Mouse (Mus musculus): ENCODE results near the gene D330045A20Rik. TPM values are rescaled to one million over a fixed set of nuclear protein-coding genes. Genes with fewer than 3 reads are reported as not detected.
"Not testable (repeated sequence)": the region's sequence is repeated elsewhere in the genome, so short reads cannot be mapped to it uniquely, and the experiment has no call there.

The D330045A20Rik gene
- total RNA-seq (2015; ENCODE audit: low replicate concordance) (0.72 TPM in 1 of 2 replicates, not detected in the other), total RNA-seq (2017; ENCODE audit: low replicate concordance) (0.68 and 1.4 TPM in 2 replicates)

DNA sequence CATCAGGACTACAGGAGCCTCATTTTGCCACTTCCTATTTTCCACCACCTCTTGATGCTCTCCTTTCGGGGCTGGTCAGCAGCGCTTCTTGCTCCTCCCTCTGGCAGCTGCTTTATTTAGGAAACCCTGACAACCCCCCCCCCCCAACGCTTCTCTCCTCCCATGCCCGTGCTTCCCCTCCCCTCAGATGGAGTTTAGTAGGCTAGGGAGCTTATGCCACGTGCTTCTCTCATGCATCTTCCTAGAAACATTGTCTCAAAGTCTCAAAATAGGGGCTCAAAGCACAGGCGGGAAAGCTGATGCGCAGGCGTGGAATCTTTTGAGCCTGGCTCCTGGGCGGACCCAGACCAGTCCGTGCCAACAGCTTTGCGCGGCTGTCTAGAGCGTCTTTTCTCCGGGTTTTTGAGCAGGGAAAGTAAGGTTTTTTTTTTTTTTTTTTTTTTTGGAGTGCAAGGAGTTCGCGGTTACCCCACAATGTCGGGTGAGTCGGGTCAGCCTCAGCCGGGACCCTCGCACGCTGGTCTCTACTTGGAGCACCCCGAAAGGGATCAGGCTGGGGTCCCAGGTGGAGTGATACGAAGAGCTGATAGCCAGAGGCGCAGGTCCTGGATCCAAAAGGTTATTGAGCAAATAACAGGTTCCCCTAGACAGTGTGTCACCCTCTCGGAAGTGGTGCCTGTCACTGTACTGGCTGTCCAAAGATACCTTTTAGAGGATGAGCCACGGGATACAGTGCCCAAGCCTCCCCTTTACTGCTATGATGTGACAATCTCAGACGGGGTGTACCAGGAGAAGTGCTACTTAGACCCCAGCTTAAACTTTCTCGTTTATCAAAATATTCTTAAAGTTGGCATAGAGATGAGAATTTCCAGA lies at the start of gene D330045A20Rik:
Gene D330045A20Rik (plus strand): TSS at position 346 of the 873 bp plus-strand sequence.
- ATAC-seq (replicated peaks; ENCODE audit: low FRiP score, poor library complexity, severe bottlenecking) = no peak

DNA sequence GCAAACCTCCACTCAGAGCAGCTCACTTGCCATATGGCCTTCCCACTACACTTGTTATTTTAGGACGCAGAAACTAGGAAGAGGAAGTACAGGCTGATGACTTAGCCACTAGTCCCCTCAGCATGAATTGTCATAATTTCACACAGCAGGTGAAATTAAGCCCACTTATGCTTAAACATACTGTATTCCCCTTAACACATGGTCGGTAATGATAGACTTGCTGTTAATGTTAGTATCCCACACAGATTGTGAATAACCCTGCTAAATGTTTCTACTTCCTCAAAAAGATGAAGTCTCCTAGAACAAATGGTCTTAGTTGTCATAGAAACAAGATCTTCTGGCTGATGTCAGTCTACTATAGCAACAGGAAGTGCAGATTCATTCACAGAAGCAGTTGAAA lies 47.6 kb upstream of the D330045A20Rik start:
- no peak for ATAC-seq (replicated peaks; ENCODE audit: low FRiP score, poor library complexity, severe bottlenecking)

DNA sequence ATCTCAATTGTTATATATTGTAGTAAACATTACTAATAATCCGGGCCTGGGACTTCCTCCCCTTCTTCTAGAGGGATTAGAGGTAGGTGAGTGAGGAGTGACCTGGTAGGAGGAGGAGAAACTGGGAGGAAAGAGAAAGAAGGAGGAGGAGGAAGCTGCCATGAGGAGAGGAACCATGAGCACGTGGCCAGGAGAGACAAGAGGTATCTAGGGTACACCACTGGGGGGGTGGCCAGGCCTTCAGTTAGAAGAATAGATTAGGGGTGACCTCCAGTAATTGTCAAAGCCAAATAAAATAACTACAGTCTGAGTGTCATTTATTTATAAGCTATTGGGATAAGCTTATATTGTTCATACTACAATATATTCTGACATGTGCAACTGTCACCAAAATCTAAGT lies 45.0 kb upstream of the D330045A20Rik start:
- ATAC-seq (replicated peaks; ENCODE audit: low FRiP score, poor library complexity, severe bottlenecking) = no peak

DNA sequence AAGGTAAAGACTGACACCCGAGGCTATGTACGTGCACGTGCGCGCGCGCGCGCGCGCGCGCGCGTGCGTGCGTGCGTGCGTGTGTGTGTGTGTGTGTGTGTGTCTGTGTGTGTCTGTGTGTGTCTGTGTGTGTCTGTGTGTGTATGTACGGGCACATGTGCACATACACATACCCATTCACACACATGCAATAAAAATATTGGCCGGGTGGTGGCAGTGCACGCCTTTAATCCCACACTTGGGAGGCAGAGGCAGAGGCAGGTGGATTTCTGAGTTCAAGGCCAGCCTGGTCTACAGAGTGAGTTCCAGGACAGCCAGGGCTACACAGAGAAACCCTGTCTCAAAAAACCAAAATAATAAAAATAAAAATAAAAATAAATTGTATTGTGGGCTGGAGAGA lies 39.1 kb upstream of the D330045A20Rik start:
- not testable (repeated sequence) for ATAC-seq (replicated peaks; ENCODE audit: low FRiP score, poor library complexity, severe bottlenecking)

DNA sequence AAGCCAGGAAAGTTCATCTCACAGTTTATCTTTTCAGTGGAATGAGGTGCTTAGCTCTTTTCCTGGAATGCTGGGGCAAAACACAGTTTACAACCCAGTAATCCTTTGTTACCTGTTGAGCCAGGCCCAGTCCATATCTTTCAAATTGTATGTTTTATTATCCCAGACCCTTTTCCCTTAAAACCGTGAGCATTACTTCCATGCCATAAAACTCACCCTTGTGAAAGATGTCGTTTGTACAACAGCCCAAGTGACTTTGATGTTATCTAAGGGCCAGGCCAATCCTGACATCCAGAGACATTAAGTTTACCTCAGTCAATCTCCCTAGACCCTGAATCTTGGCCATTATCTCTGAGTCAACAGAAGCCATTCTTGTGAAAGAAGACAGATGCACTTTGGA lies 23.4 kb upstream of the D330045A20Rik start:
- no peak for ATAC-seq (replicated peaks; ENCODE audit: low FRiP score, poor library complexity, severe bottlenecking)

DNA sequence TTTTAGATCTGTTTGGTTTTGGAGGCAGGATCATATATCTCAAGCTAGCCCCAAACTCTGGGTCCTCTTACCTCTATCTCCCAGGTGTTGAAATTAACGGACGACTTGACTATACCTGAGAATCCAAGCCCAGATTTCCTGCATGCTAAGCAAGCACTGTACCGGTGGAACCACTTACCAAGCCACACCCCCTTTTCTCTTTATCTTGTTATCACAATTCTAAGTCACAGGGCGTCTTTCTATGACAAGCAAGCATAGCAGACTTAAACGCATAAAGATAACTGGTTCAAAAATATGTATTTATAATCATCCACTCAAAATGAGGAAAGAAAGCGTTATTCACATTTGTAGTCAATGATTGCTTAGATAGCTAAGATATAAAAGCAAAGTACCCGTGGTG lies 1.9 kb downstream of the D330045A20Rik start:
- ATAC-seq (replicated peaks; ENCODE audit: low FRiP score, poor library complexity, severe bottlenecking) = no peak

DNA sequence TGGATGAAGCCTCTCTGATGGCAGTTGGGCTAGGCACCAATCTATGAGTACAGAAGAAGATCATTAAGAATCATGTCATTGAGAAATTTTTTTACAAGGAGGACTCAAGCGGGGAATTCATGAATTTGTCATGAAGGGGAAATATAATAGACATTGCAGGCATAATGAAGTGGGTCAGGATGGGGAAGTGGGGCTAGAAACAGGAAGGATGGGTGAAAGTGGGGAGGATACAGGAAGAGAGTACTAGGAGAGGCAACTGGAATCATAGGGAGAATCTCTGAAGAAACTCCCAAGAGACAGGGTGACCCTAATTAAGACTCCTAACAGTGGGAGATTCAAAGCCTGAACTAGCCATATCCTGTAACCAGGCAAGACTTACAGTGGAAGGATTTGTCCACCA lies 4.8 kb downstream of the D330045A20Rik start:
- no peak for ATAC-seq (replicated peaks; ENCODE audit: low FRiP score, poor library complexity, severe bottlenecking)

DNA sequence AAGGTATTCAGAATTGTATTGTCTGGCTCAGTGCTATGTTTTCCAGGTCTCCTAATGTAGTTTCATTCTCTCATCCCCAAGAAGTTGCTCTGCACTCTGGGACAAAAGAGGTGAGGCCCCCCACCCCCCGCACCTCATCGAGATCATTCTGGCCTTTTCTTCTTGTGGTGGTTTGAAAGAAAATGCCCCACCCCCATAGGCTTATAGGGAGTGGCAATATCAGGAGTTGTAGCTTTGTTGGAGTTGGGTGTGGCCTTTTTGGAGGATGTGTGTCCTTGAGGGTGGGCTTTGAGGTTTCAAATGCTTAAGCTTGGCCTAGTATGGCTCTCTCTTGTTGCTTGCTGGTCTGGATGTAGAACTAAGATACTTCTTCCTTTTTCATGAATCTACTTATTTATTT lies 36.0 kb downstream of the D330045A20Rik start:
- ATAC-seq (replicated peaks; ENCODE audit: low FRiP score, poor library complexity, severe bottlenecking) = no peak

DNA sequence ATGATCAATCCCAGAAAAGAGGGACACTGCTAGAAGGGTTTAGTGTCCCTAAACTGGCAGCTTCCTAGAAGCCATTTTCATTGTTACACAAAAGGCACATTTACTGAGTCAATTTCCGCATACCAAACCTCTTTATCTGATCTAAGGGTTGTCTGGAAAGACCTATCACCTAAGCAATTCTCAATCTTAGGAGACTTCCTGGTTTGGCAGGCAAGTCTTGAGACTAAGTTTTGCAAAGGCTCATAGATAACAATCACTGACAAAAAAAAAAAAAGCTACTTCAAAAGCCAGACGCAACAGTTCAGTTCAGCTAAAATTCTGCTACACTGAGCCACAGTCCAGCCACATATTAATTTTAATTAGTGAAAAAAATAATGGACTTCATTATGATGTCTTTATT lies 39.1 kb downstream of the D330045A20Rik start:
- ATAC-seq (replicated peaks; ENCODE audit: low FRiP score, poor library complexity, severe bottlenecking) = no peak

DNA sequence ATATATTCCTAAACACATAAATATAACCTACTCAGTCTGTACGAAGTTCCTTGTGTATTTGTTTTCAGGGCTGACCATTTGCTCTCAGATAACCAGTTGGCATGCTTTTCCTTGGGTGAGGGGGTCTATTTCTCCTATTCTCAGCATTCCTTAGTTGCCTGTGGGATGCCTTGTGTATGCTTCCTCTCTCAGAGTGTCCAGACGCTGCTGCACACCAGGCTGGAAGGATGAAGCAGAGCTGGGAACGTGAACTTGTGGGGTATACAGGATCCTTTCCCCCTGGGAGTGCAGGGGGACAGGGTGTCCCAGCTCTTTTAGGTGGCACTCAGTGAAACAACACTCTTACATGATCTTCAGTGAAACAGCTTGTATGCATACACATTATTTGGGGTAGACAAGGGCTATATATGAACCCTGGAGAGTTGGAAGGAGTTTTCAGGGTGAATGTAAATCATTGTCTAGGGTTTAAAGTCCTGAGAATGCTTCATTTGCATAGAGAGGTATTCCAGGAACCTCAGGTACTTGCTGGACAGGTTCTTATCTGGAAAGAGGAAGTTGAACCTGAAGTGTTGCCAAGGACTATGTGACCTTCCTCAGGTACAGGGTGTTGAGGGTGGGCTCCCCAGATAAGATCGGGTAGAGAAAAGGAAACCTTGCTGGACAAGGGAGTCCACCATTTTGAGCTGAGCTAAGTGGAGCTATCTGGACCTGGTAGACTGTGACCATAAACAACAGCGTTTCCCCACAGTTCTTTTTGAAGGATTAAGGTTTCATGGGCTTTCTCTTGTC lies 44.3 kb downstream of the D330045A20Rik start:
- no peak for ATAC-seq (replicated peaks; ENCODE audit: low FRiP score, poor library complexity, severe bottlenecking)

DNA sequence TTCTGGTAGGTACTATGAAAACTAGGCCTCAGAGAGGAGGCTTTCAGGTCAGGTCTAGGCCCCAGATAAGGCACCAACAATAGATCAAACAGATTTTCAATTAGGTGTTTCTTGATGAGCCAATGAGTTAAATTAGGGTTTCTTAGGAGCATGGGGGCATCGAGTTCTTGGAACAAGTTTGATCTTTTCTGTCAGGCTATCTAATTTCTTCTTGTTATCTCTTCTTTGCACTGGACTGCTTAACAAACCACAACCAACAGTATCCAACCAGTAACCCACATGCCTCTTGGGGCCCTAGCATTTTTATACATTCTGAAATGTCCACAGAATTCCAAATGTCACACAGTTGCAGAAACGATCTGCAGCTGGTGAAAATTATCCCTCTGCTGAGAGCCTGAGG lies 45.6 kb downstream of the D330045A20Rik start:
- ATAC-seq (replicated peaks; ENCODE audit: low FRiP score, poor library complexity, severe bottlenecking) = no peak

DNA sequence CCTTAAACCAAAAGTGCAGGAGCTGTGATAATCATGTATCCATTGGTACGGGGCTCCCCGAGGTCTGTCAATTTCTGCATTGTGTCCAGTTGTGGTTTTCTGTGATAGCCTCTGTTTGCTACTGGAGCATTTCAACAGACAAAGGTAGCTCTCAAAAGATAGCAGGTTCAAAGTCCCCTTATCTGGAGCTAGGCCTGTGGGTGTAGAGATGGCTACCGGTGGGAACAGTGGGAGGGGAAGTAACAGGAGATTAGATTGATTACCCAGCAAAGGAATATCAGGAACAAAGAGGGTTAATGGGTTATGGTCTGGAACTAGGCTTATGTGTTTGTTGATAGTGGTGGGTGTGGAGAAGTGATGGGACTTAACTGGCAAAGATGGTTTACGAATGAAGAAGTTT lies 46.8 kb downstream of the D330045A20Rik start:
- ATAC-seq (replicated peaks; ENCODE audit: low FRiP score, poor library complexity, severe bottlenecking) = no peak

DNA sequence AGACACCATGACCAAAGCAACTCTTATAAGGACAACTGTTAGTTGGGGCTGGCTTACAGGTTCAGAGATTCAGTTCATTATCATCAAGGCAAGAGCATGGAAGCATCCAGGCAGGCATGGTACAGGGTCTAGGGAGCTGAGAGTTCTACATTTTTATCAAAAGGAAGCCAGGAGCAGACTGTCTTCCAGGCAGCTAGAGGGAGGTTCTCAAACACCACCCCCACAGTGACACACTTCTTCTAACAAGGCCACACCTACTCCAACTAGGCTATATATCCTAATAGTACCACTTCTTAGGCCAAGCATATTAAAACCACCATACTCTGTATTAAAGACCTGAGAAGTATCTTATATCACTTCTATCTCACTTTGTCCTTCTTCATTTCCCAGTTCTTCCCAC lies 49.5 kb downstream of the D330045A20Rik start:
- no peak for ATAC-seq (replicated peaks; ENCODE audit: low FRiP score, poor library complexity, severe bottlenecking)

DNA sequence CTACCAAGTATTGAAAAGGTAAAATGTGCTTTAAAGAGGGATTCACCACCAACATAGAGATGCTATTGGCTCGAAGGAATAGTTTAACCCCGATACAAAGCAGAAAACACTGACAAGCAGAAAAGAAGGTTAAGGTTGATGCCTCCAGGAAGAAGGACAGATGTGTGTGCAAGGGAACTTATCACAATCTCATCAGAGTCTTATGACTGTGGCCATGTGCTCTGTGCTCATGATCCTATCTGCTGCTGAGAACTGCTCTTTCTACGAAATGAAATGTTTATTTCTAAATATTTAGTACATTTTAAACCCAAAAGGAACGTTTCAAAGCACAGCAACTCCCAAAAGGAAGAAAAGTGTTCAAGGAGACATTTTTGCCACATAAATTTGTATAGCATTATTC lies 52.1 kb downstream of the D330045A20Rik start:
- ATAC-seq (replicated peaks; ENCODE audit: low FRiP score, poor library complexity, severe bottlenecking) = no peak

DNA sequence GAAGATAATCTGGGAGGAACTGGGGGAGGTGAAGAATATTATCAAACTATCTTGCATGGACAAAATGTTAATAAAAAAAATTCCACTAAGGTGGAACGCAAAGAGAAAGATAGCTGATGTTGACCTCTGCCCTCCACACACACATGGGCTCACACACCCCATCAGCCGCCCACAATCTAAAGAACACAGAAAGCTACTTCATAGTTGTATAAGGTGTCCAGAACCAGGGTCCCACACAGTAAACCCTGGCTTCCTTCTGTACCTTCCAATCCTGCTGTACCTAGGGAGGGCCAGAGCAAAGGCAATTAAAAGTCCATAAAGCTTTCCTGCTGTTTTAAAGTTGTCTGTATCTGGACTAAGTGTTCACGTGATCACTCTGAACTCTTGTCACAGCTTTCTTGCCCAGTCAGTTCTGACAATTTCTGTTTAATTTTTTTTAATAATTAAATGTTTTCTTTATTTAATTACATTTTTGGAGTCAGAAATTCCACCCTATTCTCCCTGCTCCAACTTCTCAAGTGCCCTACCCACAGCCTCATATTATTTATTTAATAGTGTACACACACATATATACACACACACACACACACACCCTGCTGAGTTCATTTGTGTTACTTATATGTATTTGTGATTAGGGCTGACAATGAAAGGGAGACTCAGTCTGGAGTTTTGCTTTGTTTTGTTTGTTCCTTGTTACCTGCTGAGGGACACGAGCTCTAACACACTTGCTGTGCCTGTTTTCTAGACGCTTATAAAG lies 57.7 kb downstream of the D330045A20Rik start:
- no peak for ATAC-seq (replicated peaks; ENCODE audit: low FRiP score, poor library complexity, severe bottlenecking)

DNA sequence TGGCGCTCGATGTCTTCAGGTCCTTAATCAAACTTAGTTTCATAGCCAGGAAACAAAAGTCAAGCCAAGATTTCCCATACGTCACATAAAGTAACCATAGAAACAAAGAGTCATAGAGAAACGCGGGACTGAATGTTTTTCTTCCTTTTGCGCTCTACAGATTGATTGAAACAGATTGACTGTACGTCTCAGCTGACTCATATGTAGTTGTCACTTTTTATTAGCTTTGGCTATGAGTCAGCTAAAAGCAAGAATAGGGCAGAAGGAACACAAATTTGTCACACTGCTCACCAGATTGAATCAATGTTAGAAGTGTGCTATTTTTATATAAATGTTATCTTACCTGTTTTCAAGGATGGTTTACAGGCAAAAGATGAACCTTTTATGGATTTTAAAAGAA lies 63.6 kb downstream of the D330045A20Rik start:
- no peak for ATAC-seq (replicated peaks; ENCODE audit: low FRiP score, poor library complexity, severe bottlenecking)

DNA sequence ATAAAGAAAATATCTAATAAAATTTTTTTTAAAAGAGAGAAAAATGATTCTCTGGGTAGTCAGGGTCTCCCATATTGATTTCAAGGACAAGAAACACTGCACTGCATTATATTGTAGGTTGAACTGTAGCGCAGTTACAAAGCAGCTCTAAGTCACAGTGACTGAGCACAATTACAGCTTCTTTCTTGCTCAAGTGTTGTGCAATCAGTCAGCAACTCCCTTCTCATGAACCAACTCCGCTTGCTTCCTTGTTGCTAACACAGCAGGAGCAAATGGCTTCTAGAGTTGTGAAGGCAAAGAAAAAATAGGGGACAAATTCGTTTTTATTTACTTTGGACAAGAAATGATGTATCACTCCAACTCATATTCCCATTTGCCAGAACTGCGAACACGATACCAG lies 70.3 kb downstream of the D330045A20Rik start:
- ATAC-seq (replicated peaks; ENCODE audit: low FRiP score, poor library complexity, severe bottlenecking) = no peak

DNA sequence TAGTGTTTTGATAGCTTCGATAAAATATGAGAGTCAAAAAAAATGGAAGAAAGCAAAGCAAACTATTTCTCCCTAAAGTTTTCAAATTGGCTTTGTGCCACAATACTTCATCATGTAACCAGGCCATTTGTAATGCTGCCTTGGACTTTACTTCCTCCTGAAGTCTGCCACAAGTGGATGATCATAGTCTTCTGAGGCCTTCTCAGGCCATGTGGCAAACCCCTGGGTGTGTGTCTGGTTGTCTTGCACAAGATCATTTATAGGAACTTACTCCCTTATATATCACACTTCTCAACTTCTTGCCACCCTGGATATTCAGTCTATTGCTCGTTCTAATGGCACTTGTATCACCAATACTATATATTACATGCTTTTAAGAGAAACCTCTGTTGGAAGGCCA lies 71.9 kb downstream of the D330045A20Rik start:
- no peak for ATAC-seq (replicated peaks; ENCODE audit: low FRiP score, poor library complexity, severe bottlenecking)

DNA sequence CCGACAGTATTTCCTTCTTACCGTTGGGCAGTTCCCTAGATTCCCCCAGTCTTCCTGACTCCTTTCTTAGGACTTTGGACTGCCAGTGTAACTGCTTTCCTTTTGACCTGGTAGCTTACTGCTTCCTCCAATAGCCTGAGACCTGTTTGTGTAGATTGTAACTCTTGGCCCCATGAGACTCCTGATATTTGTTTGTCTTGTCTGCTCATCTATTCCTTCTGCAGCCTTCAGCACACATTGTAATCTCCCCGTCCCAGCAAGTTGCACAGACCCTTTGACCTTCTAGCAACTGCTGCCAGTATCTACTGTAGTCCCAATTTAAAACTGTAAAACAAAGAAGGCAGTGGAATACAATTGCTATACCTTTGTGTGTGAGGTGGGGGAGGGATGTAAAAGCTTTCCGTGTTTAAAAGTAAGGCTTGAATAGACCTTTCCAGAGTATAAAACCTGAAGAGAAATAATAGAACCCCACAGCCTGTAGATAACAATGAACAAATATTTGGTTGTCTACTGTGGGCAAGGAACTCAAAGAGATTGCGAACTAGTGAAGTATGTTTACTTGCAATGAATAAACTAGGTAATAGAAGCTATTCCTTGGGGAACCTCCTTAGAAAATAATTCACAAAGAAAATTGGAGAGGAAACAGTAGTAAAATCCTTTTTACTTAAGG lies 82.2 kb downstream of the D330045A20Rik start:
- ATAC-seq (replicated peaks; ENCODE audit: low FRiP score, poor library complexity, severe bottlenecking) = no peak
